Mouse (Mus musculus): ENCODE data around the gene Dhrs4.

Dhrs4 gene

DNA sequence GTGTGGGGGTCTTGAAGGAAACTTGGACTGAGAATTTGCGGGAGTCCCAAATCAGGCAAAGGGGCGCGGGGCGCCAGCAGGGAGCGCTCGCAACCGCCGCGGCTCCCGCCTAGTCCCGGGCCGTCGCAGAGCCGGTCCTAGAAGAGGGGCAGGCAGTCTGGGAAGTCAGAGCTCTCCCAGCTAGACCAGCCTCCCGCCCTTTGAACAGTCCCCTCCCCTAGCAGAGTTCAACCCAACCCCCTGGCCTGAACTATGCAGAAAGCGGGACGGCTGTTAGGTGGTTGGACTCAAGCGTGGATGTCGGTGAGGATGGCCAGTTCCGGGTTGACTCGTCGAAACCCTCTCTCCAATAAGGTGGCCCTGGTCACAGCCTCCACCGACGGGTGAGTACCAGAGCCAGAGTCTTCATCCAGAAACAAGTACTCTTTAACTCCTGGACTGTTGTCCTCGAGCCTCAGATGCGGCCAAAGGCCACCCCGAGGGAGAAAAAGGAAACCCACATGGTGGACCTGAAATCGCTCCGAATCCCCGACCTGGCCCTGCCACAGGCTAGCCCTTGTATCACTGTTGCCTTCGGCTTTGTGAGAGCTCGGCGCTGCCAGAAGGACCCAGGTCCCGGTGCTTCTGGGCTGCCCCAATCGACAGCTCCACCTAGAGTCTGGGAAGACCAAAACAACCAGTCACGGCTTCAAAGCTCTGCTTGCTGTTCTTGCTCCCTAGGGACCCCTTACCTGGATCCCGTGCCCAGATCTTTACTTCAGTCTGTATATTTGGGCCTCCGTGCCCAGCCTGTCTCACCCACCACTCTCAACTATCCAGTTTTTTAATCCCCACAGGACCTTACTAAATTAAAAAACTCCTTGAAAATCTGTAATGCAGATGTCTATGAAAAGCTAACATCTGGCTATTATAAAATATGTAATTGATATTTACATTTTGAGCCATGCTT is at the start of gene Dhrs4:
Dhrs4 (plus strand) TSS at position 108 of the 949 bp plus-strand sequence.
- in situ Hi-C loops (cut with MboI; ENCODE audit: low sequenced_read_pairs), result no loop called here

DNA sequence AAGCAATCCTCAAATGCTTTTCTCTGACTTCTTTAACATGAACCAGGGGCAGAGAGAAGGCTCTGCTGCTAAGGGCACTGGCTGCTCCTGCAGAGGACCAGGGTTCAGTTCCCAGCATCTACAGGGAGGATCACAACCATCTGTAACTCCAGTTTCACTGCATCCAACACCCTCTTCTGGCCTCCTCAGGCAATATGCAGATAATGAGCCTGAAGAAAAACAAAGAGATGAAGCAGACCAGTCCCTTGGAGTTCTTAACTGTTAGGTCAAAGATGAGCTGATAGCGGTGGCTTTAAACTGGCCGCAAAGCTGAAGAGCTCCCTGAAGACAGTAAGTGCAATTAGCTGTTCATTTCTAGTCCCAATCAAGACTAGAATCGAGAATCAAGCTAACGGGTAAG is 48.3 kb upstream of the Dhrs4 start:
- in situ Hi-C loops (cut with MboI; ENCODE audit: low sequenced_read_pairs), result no loop called here

DNA sequence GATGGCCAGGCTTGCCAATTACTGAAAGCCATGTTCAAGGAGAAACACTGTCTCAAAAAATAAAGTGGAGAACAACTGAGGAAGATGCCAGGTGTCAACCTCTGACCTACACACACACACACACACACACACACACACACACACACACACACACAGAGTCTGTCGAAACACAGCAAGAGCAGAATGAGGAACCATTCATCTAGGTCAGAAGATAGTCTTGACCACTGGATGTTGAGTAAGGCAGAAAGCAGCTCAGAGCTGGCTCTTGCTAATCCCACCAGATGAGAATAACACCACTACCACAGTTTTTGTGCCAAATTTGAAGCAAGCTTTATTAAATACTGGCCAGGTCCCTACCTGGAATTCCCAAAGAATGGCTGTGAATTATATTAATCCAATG is 45.5 kb upstream of the Dhrs4 start:
- in situ Hi-C loops (cut with MboI; ENCODE audit: low sequenced_read_pairs), result no loop called here

DNA sequence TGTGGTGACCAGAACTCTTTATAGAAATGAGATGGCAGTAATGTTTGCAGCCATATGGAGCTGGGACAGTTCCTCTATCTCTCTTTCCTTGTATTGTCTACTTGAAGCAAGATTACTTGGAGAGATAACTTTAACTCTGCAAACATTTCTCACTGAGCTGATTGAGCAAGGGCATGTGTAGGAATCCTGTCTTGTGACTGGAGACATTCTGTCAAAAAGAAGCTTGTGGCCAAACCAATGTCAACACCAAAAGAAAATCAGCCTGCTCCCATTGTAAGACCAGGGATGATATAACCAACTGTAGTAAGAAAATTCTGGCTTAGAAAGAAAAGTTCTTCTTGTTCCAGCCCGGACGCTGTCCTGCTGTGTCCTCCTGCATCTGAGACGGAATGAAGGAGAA is 43.7 kb upstream of the Dhrs4 start:
- in situ Hi-C loops (cut with MboI; ENCODE audit: low sequenced_read_pairs), result no loop called here

DNA sequence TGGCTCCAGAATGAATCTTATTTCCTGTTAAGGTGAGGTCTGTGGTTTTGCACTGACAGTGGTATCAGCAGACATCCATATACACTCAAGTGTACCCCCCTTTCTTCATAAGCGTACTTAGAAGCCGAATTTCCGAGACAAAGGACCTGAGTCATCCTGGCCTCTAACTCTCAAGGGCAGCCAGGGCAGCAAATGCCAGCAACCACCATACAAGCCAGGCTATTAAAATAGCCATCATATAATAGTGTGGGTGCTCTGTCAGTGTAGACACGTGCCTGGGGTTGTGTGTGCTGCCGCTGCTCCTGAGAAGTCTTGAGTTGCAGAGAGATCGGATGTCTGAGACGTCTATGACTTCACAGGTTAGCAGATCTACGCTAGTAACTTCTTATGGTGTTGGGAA is 41.4 kb upstream of the Dhrs4 start:
- in situ Hi-C loops (cut with MboI; ENCODE audit: low sequenced_read_pairs), result no loop called here

DNA sequence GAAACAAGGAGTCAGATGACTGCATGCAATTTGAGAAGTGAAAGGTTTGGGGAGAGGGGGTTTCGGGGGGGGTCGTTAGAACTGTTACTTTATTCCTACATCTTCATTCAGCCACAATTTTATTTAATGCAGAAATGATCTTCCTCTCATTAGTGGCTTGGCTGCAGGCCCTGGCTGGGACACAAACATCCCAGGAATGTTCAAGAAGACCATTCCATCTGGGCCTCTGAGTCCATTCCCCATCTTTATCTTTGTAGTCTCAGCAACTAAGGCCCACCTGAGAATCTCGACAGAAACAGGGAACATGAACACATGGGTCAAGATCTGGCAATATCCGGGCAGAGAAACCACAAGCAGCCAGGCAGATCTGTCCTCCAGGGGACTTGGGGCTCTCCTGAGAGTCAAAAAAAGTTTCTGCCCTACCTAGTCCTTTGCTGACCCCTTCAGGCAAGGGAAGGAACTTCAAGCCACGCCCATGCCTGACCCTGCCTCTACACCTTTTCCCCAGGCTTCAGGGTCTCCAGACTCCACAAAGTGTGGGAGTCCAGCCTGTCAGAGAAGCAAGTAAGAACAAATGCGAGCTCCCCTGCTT is 40.3 kb upstream of the Dhrs4 start:
- in situ Hi-C loops (cut with MboI; ENCODE audit: low sequenced_read_pairs), result no loop called here

DNA sequence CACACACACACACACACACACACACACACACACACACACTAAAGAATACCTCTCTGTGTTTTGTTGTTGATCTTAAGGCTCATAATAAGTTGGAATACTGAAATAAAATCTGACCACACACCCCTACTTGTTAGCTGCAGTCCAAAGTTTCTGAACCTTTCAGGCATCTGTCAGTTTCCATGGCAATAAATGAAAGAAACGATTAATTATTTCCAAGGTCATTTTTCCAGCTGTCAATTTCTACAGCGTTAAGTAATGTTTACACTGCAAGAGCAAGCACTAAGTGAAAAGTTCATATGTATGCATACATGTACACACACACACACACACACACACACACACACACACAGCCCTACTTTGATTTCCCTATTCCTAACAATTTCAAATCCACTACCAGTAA is 20.9 kb upstream of the Dhrs4 start:
- in situ Hi-C loops (cut with MboI; ENCODE audit: low sequenced_read_pairs), result no loop called here

DNA sequence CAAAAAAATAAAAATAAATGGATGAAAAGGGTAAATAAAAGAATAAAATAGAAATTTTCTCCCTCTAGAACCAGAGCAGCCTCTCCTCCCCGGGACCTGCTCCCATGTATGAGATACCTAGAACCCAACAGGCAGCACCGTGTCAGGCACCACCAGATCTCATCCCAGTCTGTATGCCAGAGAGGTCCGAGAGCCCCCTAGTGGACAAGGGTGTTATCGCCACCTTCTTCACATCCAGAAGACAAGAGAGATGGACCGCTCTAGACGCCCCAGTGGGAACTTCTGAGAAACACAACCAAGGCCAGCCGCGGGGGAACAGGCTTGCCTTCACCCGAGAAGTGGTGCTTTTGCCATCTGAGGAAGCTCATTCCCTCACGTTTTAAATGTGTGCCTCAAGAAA is 20.3 kb upstream of the Dhrs4 start:
- in situ Hi-C loops (cut with MboI; ENCODE audit: low sequenced_read_pairs), result no loop called here

DNA sequence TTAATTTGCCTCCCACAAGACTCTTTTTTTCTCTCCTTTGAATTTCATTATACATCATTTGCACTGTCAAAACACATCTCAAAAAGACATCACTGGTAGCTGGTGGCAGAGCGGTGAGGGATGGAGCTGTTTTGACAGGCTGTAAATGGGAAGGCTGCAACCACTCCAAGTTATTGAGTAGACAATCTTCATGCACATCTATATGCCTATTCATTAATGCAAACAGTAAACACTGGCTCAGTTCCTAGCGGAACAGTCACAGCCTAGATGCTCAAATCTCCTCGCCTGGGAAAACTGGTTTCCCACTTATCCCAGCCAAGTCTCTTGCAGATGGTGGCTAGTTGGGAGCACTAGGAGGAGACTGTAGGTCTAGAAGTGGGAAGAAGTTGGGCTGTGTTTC is 19.8 kb upstream of the Dhrs4 start:
- in situ Hi-C loops (cut with MboI; ENCODE audit: low sequenced_read_pairs), result no loop called here

DNA sequence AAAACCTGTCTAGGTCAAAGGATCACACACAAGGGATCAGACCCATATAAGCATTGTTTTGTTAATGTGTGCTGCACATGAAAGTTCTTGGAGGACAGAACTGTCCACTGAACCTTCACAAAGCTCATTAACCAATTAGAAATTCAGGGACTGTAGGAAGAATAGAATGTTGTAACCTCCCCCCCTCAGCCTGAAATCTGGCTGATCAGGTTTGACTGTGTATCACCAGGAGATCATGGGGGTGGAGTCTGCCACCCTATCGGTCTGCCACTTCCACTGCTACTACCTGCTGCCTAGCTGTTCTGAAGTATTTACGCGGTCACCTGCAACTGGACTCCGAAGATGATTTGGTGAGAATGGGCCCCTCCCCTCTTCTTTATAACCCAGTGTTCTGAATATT is 18.8 kb upstream of the Dhrs4 start:
- in situ Hi-C loops (cut with MboI; ENCODE audit: low sequenced_read_pairs), result no loop called here

DNA sequence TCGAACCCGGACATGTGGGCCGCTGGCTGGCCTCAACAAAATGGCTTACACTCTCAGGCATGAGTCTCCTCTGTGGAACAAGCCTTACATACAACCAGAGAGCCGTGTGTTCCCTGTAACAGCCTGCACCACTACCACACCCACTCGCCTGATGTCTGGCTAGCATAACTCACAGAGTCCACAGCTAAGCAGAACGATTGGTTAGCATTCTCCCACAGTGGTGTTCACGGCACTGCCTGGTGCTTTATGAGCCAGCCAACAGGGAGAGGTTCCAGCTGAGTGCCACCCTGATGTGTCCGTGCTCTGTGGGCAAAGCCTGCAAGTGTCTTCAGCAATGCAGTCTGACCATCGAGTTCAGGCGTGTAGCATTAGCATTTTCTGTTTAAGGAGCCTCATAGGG is 18.3 kb upstream of the Dhrs4 start:
- in situ Hi-C loops (cut with MboI; ENCODE audit: low sequenced_read_pairs), result no loop called here

DNA sequence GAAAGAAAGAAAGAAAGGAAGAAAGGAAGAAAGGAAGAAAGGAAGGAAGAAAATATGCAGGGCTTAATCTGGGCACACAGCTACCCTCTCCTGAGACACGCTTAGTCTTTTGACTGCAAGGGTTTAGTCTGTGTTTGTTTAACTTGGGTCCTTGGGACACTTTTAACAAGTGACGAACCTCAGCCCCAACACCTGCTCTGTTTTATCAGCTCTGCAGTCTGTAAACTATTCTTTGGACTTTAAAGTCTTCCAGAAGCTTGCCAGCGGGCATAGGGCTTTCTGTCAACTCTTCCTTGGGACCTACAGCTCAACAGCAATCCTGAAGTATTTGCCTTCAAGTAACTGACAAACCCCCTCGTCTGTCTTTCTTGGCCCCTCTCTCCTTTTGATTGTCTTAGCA is 16.8 kb upstream of the Dhrs4 start:
- in situ Hi-C loops (cut with MboI; ENCODE audit: low sequenced_read_pairs), result no loop called here

DNA sequence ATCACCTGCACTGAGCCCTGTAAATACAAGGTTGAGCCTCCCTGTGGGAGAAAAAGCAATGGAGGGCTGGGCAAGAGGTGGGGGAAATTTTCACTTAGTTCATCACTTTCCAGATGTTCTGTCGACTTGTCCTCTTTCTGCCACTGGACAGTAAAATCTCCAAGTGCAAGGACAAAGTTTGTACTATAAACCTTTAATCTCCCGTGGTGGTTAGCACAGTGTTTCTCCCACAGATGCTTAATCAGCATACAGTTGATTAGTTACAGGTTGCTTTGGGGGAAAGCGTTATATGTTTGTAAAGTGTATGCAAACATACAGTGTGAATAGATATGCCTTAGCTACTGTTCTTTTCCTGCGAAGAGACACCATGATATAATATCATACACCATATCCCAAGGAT is 12.1 kb upstream of the Dhrs4 start:
- in situ Hi-C loops (cut with MboI; ENCODE audit: low sequenced_read_pairs), result no loop called here

DNA sequence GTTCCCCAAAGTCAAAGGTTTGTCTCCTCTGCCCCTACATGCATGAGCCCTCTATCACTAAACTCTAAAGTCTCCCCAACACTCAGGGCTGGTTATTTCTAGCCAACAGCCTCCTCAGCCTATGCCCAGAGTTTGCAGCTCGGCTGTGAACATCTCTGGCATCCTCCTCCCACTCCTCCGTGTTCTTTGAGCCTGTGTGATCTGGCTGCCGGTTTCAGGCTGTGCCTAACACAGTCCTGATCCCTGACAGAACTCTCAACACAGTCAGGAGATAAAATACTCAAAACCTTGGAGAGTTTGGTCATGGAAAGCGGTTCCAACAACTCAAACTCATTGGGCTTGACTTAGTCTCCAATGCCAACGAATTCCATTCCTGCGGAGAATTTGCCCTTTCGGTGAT is 11.4 kb upstream of the Dhrs4 start:
- in situ Hi-C loops (cut with MboI; ENCODE audit: low sequenced_read_pairs), result no loop called here

DNA sequence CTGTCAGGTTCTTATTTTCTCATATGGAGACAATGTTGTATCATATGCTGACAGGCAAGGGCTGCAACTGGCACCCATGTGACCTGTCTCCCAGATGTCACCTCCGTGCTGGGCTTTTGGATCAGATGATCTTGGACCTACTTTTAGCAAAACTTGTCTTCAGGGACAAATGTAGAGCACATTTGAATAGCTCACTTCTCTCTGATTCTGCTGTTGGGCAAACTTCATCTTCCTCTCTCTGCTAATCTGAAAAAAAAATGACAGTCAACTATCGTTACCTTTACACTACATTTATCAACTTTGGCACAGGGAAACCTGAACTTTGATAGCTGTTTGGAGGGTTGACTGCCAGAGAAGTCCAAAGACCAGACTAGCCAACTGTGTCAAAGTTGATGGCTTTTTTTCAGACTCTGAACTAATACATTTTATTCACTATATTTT is 10.2 kb upstream of the Dhrs4 start:
- in situ Hi-C loops (cut with MboI; ENCODE audit: low sequenced_read_pairs), result no loop called here

DNA sequence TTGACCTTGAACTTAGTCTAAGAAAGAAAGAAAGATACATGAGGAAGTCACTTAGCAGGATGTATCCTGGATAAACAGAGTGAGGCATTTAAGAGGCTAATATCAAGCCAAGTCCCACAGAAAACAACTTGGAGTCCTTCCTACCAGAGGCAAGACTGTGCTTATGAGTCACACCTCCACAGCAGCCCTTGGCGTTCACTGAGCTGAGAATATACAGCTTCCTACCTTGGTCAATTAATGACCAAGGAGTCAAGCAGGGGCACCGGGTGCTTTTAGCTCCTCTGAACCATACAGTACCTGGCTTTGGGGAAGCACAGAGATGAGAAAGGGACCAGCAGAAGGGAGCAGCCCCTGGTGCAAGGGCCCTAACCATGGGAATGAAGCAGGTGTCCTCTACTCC is 9.5 kb upstream of the Dhrs4 start:
- in situ Hi-C loops (cut with MboI; ENCODE audit: low sequenced_read_pairs), result no loop called here

DNA sequence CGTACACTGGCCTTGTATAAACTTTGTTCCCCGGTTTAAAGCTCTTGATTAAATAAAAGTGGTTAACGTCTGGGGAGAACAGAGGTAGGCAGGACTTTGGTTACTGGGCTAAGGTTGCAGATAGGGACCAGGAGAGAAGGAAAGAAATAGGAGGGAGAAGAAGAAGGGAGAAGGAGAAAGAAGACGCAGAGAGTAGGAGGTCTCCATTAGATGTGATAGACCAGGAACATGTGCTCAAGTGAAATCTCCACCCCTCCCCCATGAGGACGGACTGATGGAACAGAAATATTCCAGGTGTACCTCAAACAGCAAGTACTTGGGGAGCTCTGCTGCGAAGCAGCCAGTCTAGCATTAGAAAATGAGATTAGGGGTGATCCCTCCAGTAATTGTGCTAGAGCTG is 8.7 kb upstream of the Dhrs4 start:
- in situ Hi-C loops (cut with MboI; ENCODE audit: low sequenced_read_pairs), result no loop called here

DNA sequence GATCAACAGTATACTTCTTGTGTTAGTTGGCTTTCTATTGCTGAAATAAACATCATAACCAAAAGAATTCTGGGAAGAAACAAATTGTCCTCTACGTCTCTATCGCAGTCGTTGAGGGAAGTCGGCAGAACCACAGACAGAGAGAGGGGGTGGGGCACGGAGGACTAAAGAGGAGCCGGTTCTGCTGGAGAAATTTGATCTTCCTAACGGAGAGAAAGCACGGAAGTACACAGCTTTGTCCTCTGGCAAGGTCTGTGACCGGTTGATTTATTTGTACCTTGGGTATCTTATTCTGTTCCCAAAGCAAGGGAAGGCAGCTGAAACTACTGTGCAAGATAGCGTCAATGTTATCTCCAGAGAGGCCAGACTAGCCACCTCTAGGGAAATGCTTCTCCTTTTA is 7.8 kb upstream of the Dhrs4 start:
- in situ Hi-C loops (cut with MboI; ENCODE audit: low sequenced_read_pairs), result no loop called here

DNA sequence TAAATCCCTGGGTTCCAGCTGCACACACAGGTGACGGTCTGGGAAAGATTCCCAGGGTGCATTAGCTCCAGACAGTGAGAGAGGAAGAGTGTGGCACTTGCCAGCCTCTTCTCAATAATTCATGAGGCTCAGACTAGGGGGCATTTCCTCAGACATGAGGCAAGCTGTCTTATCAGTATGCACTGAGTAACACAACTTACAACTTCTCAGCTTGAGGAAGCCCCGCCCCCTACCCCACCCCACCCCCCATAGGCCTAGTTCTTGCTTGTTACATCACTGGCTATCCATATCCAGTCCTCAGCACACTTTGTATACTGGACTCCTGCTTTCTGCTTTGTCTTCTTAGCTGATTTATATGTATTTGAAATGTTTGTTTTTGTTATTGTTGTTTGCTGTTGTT is 2.9 kb upstream of the Dhrs4 start:
- in situ Hi-C loops (cut with MboI; ENCODE audit: low sequenced_read_pairs), result no loop called here

DNA sequence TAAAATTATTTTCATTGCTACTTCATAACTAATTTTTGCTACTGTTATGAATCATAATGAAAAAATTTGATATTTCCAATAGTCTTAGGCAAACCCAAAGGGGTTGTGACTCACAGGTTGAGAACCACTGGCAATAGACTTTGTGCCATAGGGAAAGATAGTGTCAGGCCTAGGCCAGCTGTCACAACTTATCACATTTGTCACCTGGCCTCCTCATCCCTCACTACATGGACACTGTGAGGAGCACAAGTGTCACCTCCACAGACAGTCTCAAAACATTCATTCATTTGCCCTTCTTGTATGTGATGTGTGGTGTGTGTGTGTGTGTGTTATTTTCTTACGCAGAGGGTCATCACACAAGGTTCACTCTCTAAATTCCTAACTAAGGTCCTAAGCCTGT is 1.1 kb upstream of the Dhrs4 start:
- in situ Hi-C loops (cut with MboI; ENCODE audit: low sequenced_read_pairs), result no loop called here

DNA sequence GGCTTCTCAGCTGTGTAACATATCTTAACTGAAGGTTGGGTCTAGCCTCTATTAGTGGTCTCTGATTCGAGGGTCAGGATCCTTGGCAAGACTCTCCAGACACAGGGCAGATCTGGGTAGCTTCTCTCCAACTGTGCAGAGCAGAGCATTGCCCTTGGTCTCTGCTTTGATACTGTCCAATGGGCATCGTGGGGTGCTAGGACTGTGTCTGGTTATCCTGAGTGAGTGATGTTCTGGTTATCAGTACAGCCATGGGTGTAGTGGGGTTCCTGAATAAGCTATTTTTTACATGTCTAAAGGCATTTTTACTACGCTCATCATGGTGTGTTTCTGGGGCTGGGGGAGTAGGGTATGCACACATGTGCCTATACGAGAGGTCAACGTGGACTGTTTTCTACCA is 729 bp upstream of the Dhrs4 start:
- in situ Hi-C loops (cut with MboI; ENCODE audit: low sequenced_read_pairs), result no loop called here

DNA sequence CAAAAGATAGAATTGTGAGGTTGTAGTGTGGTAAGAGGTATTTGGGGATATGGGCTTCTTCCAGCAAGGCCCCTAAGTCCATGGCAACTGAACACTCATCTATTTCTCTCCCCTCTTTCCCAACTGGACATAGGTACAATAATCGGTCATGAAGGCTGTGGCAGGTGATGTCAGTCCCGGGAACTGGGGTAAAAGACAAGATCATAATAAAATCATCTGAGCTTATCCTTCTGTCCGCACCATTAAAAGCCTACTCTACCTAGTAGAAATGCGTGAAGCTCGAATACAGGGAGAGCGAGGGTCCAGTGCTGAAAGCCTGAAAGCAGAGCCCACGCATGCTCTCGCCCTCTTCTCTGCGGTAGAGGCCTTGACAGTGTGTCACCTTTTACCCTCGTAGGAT is 1.1 kb downstream of the Dhrs4 start:
- in situ Hi-C loops (cut with MboI; ENCODE audit: low sequenced_read_pairs), result no loop called here

Measured in CH12F3 (cell line).